Mouse (Mus musculus) mature B cell (primary cell): ENCODE measurements around the gene Abca7.
"Not testable (repeated sequence)": the region's sequence is repeated elsewhere in the genome, so short reads cannot be mapped to it uniquely, and the experiment has no call there.

ENCODE experiments used
- in situ Hi-C: fragments of 300-500 bp; cut with MboI; formaldehyde crosslinking; loops from 2 replicates; pipeline ENCODE4 v1.14.3; 2019

The Abca7 gene

DNA sequence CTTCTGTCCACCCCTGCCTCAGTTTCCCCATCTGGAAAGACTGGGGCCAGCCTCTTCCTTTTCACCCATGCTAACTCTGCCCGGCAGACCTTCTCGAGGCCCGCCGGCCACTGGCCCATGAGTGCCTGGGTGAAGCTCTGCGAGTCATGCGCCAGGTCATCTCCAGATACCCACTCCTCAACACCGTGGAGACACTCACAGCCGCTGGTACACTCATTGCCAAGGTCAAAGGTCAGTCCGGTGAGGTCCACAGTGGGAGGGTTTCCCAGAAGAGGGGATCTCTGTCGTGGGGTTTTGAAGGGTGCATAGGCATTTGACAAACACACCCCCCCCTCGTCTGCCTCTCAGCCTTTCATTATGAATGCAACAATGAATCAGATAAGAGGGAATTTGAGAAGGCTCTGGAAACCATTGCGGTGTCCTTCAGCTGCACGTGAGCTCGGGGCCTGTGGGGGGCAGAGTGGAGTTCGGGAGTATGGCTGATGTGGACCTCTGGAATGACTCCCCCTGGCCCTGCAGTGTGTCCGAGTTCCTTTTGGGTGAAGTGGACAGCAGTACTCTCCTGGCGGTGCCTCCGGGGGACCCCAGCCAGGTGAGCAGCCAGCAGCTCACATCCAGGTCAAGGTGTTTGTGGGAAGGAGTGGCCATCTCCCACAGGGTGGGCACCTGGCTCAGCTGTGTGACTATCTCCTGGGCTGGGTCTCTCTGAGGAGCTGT lies 24.5 kb downstream of the Abca7 start:
- in situ Hi-C loops = loop anchor here (5.0 kb wide), 1 partner anchor 33 kb away; the partner anchor contains the start of gene Cnn2

DNA sequence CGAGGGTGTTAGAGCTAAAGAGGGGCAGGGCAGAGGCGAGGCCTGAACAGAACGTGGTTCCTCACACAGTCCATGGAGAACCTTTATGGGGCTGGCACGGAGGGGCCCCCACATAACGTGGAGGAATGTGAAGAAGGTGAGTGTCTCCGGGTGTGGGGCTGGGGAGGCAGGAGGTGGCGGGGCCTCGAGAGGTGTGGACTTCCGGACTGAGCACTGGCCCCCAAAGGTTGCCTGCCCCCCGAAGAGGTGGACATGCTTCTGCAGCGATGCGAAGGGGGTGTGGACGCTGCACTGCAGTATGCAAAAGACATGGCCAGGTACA lies 25.0 kb downstream of the Abca7 start:
- in situ Hi-C loops = loop anchor here (5.0 kb wide), 1 partner anchor 34 kb away; the partner anchor contains the start of gene Cnn2

- in situ Hi-C loops = loop anchor here (5.0 kb wide), 1 partner anchor 35 kb away; the partner anchor contains the start of gene Cnn2
Measured at GRCm38 (mm10) chr10:80022164-80022563, 25.9 kb downstream of the Abca7 start.

DNA sequence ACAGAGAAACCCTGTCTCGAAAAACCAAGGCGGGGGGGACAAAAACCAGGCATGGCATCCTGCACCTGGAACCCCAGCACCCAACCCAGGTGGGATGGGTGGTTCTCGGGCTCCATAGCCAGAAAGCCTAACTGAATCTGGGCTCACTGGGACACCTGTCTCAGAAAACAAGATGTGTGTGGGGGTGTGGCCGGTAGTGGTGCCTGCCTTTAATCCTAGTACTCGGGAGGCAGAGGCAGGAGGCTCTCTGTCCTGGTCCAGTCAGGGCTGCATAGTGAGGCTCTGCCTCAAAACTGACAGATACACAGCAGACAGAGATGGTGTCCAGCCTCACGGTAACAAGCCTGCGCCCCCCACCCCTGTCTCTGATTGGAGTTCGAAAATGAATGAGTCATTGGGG lies 26.5 kb downstream of the Abca7 start:
- in situ Hi-C loops = loop anchor here (5.0 kb wide), 1 partner anchor 36 kb away; the partner anchor contains the start of gene Cnn2

GRCm38 (mm10) chr10:80023758-80024157 lies 27.5 kb downstream of the Abca7 start:
- in situ Hi-C loops = loop anchor here (5.0 kb wide), 1 partner anchor 36 kb away; the partner anchor contains the start of gene Cnn2

DNA sequence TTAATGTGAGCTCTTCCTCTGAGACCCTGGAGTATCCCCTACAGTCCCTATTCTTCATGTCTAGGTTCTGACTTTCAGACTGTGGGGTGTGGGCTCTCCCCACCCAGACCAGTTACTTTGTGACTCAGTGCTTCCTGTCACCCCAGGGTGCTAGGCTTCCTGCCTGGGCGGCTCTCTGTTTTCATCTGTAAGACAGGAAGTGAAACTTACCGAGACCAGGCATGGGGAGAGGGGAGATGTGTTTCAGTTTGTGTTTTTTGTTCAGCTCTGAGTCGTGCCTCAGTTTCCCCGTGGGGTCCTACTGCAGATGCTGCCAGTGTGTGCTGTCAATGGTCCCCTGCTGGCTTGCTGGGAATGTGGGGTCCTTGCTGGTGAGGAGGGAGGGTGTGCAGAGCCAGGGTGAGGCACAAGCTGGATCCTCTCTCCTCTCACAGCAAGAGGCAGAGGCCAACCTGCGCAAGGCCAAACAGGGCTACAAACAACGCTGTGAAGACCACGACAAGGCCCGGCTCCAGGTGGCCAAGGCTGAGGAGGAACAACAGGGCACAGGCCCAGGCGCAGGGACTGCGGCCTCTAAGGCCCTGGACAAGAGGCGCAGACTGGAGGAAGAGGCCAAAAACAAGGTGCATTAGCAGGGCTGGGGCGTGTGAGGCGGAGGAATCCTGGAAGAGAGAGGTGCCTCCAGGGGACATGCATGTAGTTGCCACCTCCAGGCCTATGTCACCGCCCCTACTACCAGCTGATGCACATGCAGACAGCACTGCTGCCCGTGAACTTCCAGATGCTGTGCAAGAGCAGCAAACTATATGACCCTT lies 28.1 kb downstream of the Abca7 start:
- in situ Hi-C loops = loop anchor here (5.0 kb wide), 1 partner anchor 37 kb away; the partner anchor contains the start of gene Cnn2

DNA sequence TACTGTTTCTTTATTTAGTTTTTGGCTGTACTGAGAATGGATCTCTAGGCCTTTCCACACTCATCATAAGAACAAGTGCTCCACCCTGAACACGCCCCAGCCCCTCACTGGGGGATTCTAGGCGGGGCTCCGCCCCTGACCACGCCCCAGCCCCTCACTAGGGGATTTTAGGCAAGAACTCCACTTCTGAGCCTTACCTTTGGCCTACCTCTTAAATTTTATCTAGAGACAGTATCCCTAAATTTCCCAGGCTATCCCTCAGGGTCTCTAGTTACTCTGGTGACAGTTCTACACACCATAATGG lies 28.7 kb downstream of the Abca7 start:
- in situ Hi-C loops = no loop called here

- in situ Hi-C loops = no loop called here
Measured at GRCm38 (mm10) chr10:80025463-80025862, 29.2 kb downstream of the Abca7 start.

- in situ Hi-C loops = no loop called here
Measured at GRCm38 (mm10) chr10:80025889-80026288, 29.6 kb downstream of the Abca7 start.

DNA sequence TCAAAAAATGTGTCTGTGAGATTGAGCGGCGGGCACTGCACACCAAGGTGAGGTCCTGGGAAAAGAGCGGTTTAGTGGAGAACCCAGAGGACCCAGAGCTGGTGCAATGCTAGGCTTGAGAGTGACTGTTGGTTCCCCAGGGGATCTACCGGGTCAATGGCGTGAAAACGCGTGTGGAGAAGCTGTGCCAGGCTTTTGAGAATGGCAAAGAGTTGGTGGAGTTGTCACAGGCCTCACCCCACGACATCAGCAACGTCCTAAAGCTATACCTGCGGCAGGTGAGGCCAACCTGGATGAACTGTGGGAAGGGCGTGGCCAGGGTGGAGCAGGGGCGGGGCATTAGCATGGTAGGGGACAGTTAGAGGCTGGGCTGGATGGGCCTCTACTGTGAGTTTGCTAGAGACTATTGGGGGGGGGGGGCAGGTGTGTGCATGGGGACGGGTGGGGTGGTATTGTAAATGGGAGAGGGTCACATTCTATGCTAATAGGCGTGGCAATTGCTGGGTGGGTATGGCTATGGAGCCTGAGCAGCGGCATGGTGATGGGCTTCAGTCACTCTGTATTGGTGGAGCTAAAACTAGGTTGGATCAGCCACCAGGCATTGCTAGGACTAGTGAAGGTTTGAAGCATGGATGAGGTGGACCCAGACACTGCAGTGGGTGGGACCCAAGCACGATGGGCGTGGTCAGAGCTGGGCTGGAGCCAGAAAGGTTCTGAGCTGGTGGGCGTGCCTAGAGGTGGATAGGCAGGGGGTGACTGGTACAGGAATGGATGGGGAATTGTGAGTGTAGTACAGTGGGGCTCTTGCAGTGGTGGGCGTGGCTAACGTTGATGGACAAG lies 31.6 kb downstream of the Abca7 start:
- in situ Hi-C loops = no loop called here

- in situ Hi-C loops = no loop called here
Measured at GRCm38 (mm10) chr10:80028521-80028846, 32.2 kb downstream of the Abca7 start.

- in situ Hi-C loops = no loop called here
Measured at GRCm38 (mm10) chr10:80030191-80030590, 33.9 kb downstream of the Abca7 start.

- in situ Hi-C loops = no loop called here
Measured at GRCm38 (mm10) chr10:80030736-80031135, 34.4 kb downstream of the Abca7 start.

DNA sequence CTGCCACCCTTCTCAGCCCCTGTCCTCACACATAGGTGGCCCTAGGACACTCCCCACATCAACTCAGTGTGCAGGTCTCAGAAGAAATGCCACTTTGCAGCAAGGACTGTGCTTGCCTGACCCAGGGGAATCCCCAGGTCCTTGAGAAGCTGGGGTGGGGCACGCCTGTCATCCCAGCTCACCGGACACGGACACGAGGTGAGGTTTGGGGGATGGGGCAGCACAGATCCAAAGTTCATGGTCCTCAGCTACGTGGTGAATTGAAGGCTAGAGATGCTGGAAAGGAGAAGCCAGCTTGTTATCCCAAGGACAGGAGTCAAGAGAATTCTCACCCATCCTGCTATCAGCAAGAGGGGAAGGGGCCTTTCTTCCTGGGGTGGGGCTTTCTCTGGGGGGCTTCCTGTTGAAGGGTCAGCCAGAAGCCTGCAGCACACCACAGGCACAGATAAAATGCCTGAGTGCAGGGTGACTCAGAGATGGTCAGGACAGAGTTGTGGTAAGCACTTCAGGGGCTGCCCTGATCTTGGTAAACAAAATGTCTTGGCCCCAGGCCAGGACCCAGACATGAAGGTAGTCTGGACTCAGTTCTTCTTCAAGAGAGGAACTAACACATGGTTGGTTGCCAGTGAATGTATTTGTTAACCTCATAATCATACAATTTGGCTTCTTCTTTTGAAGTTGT lies 36.6 kb downstream of the Abca7 start:
- in situ Hi-C loops = no loop called here

GRCm38 (mm10) chr10:80033511-80034391 lies 37.5 kb downstream of the Abca7 start:
- in situ Hi-C loops = no loop called here

DNA sequence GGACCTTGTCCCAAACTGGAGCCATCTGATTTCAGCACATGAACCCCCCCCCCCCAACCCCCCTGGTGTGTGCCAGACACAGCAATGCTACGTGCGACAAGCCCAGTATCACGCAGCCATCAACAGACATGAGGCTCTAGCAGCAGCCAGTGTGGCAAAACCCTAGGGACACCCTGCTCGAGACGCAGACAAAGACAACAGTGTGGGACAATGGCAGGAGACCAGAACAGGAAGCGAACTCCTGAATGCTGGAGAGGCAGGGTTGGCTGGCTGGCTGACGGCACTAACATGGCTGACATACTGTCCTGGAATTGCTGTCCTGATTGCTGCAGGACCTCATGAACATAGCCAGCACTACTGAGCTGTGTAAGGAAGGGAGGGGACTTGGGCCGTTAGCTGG lies 38.9 kb downstream of the Abca7 start:
- in situ Hi-C loops = no loop called here

DNA sequence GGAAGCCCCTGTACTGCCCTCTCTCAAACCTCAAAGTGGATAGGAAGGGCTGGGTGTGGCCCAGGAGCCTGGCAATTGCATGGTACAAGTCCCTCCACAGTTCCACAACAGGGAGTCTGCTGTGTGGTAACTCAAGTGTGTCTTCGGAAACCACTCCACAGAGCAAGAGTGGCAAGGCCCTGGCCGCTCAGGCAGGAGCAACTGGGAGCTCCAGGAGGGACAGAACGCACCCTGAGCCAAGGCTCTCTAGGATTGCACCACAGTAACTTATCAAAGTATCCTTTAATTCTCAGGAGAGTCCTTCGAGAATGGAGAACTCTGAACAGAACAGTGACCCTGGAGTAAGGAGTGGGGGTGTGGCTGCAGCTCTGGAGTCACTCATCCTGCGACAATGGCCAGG lies 39.4 kb downstream of the Abca7 start:
- in situ Hi-C loops = no loop called here

DNA sequence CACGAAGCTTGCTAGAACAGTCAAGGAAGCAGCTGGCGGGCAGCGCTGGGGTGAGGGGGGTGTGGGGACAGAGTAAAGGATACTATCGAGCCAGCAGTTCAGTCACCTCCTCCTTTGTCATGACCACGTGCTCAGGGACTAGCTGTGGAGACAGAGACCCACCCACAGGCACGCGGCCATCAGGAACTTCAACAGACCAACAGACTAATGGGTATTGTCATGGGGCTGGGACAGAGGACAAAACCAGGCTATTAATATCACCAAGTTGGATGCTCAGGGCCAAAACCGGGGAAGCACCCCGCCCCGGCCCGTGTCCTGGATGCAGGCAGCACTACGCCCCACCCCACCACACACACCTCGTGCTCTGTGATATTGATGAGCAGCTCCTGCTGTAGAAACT lies 40.5 kb downstream of the Abca7 start:
- in situ Hi-C loops = no loop called here

GRCm38 (mm10) chr10:80039559-80039979 lies 43.3 kb downstream of the Abca7 start, which contains the start of gene Polr2e:
Gene Polr2e, minus strand, starts transcription at chr10:80039795.
- in situ Hi-C loops = no loop called here

DNA sequence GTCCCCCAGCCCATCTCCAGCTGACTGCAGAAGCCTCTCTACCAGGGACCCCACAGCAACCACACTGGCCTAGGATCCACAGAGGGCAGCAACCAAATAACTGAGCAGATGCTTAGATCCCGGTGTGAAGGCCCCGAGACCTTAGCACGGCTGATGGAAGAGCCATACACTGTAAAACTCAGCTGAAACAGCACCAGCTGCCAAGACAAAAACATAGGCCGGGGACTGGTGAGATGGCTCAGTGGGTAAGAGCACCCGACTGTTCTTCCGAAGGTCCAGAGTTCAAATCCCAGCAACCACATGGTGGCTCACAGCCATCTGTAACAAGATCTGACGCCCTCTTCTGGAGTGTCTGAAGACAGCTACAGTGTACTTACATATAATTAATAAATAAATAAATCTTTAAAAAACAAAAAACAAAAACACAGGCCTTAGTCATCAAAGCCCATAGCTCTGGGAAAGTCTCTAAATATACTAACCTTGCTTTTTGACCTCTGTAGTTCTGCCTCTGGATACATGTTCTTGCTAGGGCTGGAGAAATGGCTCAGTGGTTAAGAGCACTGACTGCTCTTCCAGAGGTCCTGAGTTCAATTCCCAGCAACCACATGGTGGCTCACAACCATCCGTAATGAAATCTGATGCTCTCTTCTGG lies 45.2 kb downstream of the Abca7 start:
- in situ Hi-C loops = not testable (repeated sequence)
